Mouse (Mus musculus) erythroblast, embryonic 14.5 days (primary cell): ENCODE data around the gene Npepps.

Experiments
- GATA1 ChIP-seq: IDR thresholded peaks from 2 replicates; pipeline ENCODE4 v1.6.1; 2012; ENCODE audit warnings: low read length, inconsistent platforms, mixed read lengths
- TAL1 ChIP-seq: IDR thresholded peaks from 3 replicates; pipeline ENCODE4 v1.6.1; 2012; ENCODE audit warnings: low read length, inconsistent platforms, mixed read lengths

DNA sequence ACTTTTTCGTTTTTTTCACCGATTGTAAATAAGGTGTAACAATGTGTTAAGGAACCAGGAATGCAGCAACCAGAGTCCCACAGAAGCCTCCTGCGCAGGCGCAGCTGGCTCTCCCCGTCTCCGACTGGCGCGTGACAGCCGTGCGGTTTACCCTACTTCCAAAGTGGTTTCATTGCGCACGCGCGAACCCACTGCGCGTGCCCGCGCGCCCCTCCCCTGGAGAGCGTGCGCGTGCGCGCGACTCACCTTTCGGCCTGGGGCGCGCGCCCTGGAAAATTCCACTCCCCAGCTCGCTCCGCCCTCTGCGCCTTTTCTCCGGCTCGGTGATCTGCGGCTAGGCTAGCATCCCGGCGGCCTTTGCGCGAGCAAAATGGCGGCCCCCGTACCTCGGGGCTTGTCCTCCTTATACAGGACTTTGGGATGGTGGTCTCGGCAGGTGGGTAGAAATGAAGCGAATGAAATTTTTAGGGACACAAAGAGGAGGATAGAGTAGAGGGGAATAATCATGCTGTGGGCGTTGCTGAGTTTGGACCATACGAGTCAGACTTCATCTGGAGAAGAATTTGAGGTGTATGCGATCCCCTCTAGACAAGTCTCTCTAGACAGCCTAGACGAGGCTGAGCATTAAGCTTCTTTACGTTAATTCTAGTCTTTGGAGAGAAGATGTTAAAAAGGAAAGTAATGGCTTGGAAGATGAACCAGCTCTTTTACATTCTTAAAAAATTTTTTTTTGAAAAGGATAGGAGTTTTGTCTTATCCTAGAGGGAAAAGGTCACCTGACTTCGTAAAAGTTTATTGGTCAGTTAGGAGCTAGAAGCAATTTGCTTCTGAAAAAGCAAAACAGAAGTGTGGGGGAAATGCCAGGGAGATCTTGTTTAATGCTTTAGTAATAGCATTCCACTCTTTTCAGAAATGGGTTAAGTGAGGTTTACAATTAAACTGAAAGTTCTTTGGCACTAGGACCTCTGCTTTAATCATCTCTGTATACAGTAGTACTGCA is 35.4 kb upstream of the Npepps start, which contains the start of gene Mrpl45:
- no peak for TF ChIP-seq GATA1
- TF ChIP-seq TAL1, result no peak
